30 mouse cellular contexts compared by ENCODE assay signal in genomic region chr14:46439461-46440048, GRCm38 (mm10). TPM values are rescaled to one million over a fixed set of nuclear protein-coding genes. Genes with fewer than 3 reads are reported as not detected.
DNase-seq lines count a peak whose midpoint lies in the region; ATAC-seq and TF ChIP-seq lines count a peak whose summit lies in the region.
"Had no signal": no experiment of that assay in that cellular context is flagged by ENCODE, and none has a peak within 500 bp of the region (broad histone marks: within the 10 kb centered on the region; RNA-seq: fewer than 3 reads in every experiment).

No protein-coding gene starts in this region.

- no peak for TF ChIP-seq CTCF in lung, adult 2 months (IDR thresholded peaks at IDR 0.05; ENCODE audit: insufficient read depth, low read length)
- TF ChIP-seq CTCF in lung, postnatal 0 days (IDR thresholded peaks at IDR 0.05), result no peak

- no peaks in the 10 kb centered on the region for H3K27me3 ChIP-seq in lung, embryonic 15.5 days
- no peaks in the 10 kb centered on the region for H3K27me3 ChIP-seq in lung, postnatal 0 days (replicated peaks; ENCODE audit: insufficient read depth, low read length)
- H3K27me3 ChIP-seq in kidney, embryonic 15.5 days, result no peaks in the 10 kb centered on the region
- H3K27me3 ChIP-seq: embryonic facial prominence, embryonic 13.5 days; forebrain, embryonic 12.5 days; forebrain, embryonic 15.5 days; heart, embryonic 12.5 days; heart, embryonic 15.5 days; hindbrain, embryonic 13.5 days had no signal

- H3K9ac ChIP-seq in lung, embryonic 15.5 days, result no peak overlapping the region
- no peak overlapping the region for H3K9ac ChIP-seq in lung, postnatal 0 days (replicated peaks; ENCODE audit: low read depth)
- H3K9ac ChIP-seq in kidney, embryonic 15.5 days, result no peak overlapping the region
- H3K9ac ChIP-seq: embryonic facial prominence, embryonic 13.5 days; forebrain, embryonic 12.5 days; forebrain, embryonic 15.5 days; heart, embryonic 12.5 days; heart, embryonic 15.5 days; hindbrain, embryonic 13.5 days had no signal

- peak; percentile 15 for DNase-seq in lung, adult 2 months
- no peak for DNase-seq in lung, postnatal 10 days
- peak; percentile 78 for DNase-seq in lung, postnatal 0 days (ENCODE audit: low spot score)
- DNase-seq in lung, postnatal 4 days, result peak; percentile 19 to 41
- DNase-seq in left cerebral cortex, postnatal 25 days (ENCODE audit: low spot score in 2 of 2), result no peak
- DNase-seq: adrenal gland, adult 8-10 months; adrenal gland, postnatal 25 days; cerebellum, adult 11-12 months; cerebellum, adult 8-10 months; cerebellum, postnatal 10 days; cerebellum, postnatal 36 days; embryo, embryonic 11 days; gastrocnemius, postnatal 10 days; gastrocnemius, postnatal 36 days; heart, postnatal 10 days; heart, postnatal 36 days had no signal

- no peak overlapping the region for H3K4me3 ChIP-seq in lung, adult 2 months (replicated peaks; ENCODE audit: extremely low read depth, low read depth, low read length)
- no peak overlapping the region for H3K4me3 ChIP-seq in lung, embryonic 15.5 days
- no peak overlapping the region for H3K4me3 ChIP-seq in lung, postnatal 0 days (ENCODE audit: low read depth, low read length)
- no peak overlapping the region for H3K4me3 ChIP-seq in kidney, embryonic 15.5 days (replicated peaks)
- H3K4me3 ChIP-seq: embryonic facial prominence, embryonic 10.5 days; embryonic facial prominence, embryonic 13.5 days; erythroblast, embryonic 14.5 days; forebrain, embryonic 12.5 days; forebrain, embryonic 15.5 days; heart, embryonic 12.5 days; heart, embryonic 15.5 days; hindbrain, embryonic 10.5 days; hindbrain, embryonic 13.5 days had no signal

- no peaks in the 10 kb centered on the region for H3K36me3 ChIP-seq in lung, embryonic 15.5 days
- H3K36me3 ChIP-seq in lung, postnatal 0 days (ENCODE audit: insufficient read depth, low read length), result no peaks in the 10 kb centered on the region
- H3K36me3 ChIP-seq in kidney, embryonic 15.5 days, result no peaks in the 10 kb centered on the region
- H3K36me3 ChIP-seq: embryonic facial prominence, embryonic 10.5 days; embryonic facial prominence, embryonic 13.5 days; forebrain, embryonic 12.5 days; forebrain, embryonic 15.5 days; heart, embryonic 12.5 days; heart, embryonic 15.5 days; hindbrain, embryonic 10.5 days; hindbrain, embryonic 13.5 days had no signal

- TF ChIP-seq POLR2A in lung, adult 2 months (IDR thresholded peaks at IDR 0.05; ENCODE audit: borderline replicate concordance, extremely low read depth, low read depth, low read length), result no peak

- H3K9me3 ChIP-seq in lung, embryonic 15.5 days, result no peaks in the 10 kb centered on the region
- H3K9me3 ChIP-seq in lung, postnatal 0 days (ENCODE audit: low read length), result no peaks in the 10 kb centered on the region
- H3K9me3 ChIP-seq in kidney, embryonic 15.5 days (replicated peaks), result no peaks in the 10 kb centered on the region
- H3K9me3 ChIP-seq: embryonic facial prominence, embryonic 10.5 days; embryonic facial prominence, embryonic 13.5 days; forebrain, embryonic 12.5 days; forebrain, embryonic 15.5 days; heart, embryonic 12.5 days; heart, embryonic 15.5 days; hindbrain, embryonic 10.5 days; hindbrain, embryonic 13.5 days had no signal

- ATAC-seq in lung, embryonic 15.5 days (ENCODE audit: borderline replicate concordance, extremely low read depth, low FRiP score, low TSS enrichment), result peak; percentile 12; the same call in 1 of the 2 replicates
- peak; percentile 63 for ATAC-seq in lung, postnatal 0 days
- no peak for ATAC-seq in kidney, embryonic 15.5 days (replicated peaks; ENCODE audit: low FRiP score)
- ATAC-seq: activated CD4-positive, CD25-positive, alpha-beta regulatory T cell, adult 4 months; forebrain, embryonic 15.5 days; hindbrain, embryonic 16.5 days had no signal

- peak; percentile 95 for TF ChIP-seq EP300 in lung, postnatal 0 days (IDR thresholded peaks at IDR 0.05)

- H3K27ac ChIP-seq in lung, embryonic 15.5 days, result peak overlapping the region; percentile 61; the same call in 1 of the 2 replicates
- no peak overlapping the region for H3K27ac ChIP-seq in lung, postnatal 0 days (ENCODE audit: low read length)
- H3K27ac ChIP-seq in kidney, embryonic 15.5 days, result no peak overlapping the region
- H3K27ac ChIP-seq: embryonic facial prominence, embryonic 10.5 days; embryonic facial prominence, embryonic 13.5 days; forebrain, embryonic 12.5 days; forebrain, embryonic 15.5 days; heart, embryonic 15.5 days; hindbrain, embryonic 10.5 days; hindbrain, embryonic 13.5 days had no signal

- H3K4me1 ChIP-seq in lung, adult 2 months (ENCODE audit: control insufficient read depth, insufficient read depth, low read length), result peaks cover 9% of the 10 kb centered on the region
- peaks cover 21% of the 10 kb centered on the region for H3K4me1 ChIP-seq in lung, embryonic 15.5 days
- 0 out of 2 replicates have a peak, but pooled peaks cover 4% of the 10 kb centered on the region for H3K4me1 ChIP-seq in lung, postnatal 0 days (ENCODE audit: insufficient read depth, low read depth, low read length)
- peaks cover 15% of the 10 kb centered on the region for H3K4me1 ChIP-seq in kidney, embryonic 15.5 days
- H3K4me1 ChIP-seq: forebrain, embryonic 12.5 days; forebrain, embryonic 15.5 days; hindbrain, embryonic 13.5 days had no signal

- intact Hi-C loops in left cerebral cortex, postnatal 25 days (cut with DNase I), result loop anchor here (10.0 kb wide), 1 partner anchor 285 kb away; no protein-coding TSS in a partner anchor

- 65% methylated on average over 5 of the region's 5 CpGs for WGBS in lung, adult 2 months
- WGBS in lung, embryonic 15.5 days, result 62% methylated on average over 5 of the region's 5 CpGs
- WGBS in lung, postnatal 0 days, result 53% methylated on average over 5 of the region's 5 CpGs
- WGBS in kidney, embryonic 15.5 days, result 81% methylated on average over 5 of the region's 5 CpGs

- H3K4me2 ChIP-seq in lung, embryonic 15.5 days, result no peak overlapping the region
- no peak overlapping the region for H3K4me2 ChIP-seq in lung, postnatal 0 days (replicated peaks; ENCODE audit: low read depth, low read length)
- no peak overlapping the region for H3K4me2 ChIP-seq in kidney, embryonic 15.5 days
- H3K4me2 ChIP-seq: embryonic facial prominence, embryonic 13.5 days; forebrain, embryonic 12.5 days; forebrain, embryonic 15.5 days; heart, embryonic 12.5 days; heart, embryonic 15.5 days; hindbrain, embryonic 13.5 days had no signal

RNA-seq across cellular contexts. Expression of gene Bmp4, which starts 49.1 kb away (rescaled TPM):
- 153 and 271 TPM in 2 replicates for polyA plus RNA-seq in lung, adult 2 months (2012; rRNA removed)
- polyA plus RNA-seq in lung, embryonic 15.5 days (2015; fragmentation: Nextera tagmentation; extraction: Ambion mirVana), result 69.8 and 81.1 TPM in 2 replicates
- polyA plus RNA-seq in lung, postnatal 0 days (2015; fragmentation: Nextera tagmentation; extraction: Ambion mirVana), result 34.3 and 42.7 TPM in 2 replicates
- polyA plus RNA-seq in kidney, embryonic 15.5 days (2015; fragmentation: Nextera tagmentation; extraction: Ambion mirVana), result 36.3 and 40.8 TPM in 2 replicates
- 1 to 10 TPM; 7.1 to 8.5 TPM for total RNA-seq in left cerebral cortex, postnatal 25 days (2021)
- total RNA-seq: granulocyte monocyte progenitor cell, adult 5-6 weeks had no signal
- polyA plus RNA-seq: erythroblast, embryonic 14.5 days had no signal

Comparison
In these comparisons a context has a peak if more than half of its experiments do, and no peak if none do; other contexts are left out.
1. DNase-seq: peak in lung, adult 2 months (single experiment), lung, postnatal 0 days (single experiment) and lung, postnatal 4 days (2 of 2); none in lung, postnatal 10 days (single experiment) and left cerebral cortex, postnatal 25 days (0 of 2).